Mouse (Mus musculus): ENCODE data around the gene Map3k5. TPM values are rescaled to one million over a fixed set of nuclear protein-coding genes. Genes with fewer than 3 reads are reported as not detected.
"Not testable (repeated sequence)": the region's sequence is repeated elsewhere in the genome, so short reads cannot be mapped to it uniquely, and the experiment has no call there.

Map3k5 gene
- total RNA-seq, 2 experiments from 2014 or later = 8.6 to 15.2 TPM

- TF ChIP-seq CTCF (IDR thresholded peaks at IDR 0.05) = peak; percentile 46; the same call in 1 of the 2 replicates
- Histone ChIP-seq H3K27ac (no peak overlapping the region), H3K4me3 (no peak overlapping the region)
- DNase-seq = no peak
- intact Hi-C loops (cut with DNase I) = no loop called here
Measured at GRCm38 (mm10) chr10:19911583-19911982, 22.7 kb upstream of the Map3k5 start.

- no peak for TF ChIP-seq CTCF (IDR thresholded peaks at IDR 0.05)
- intact Hi-C loops (cut with DNase I) = no loop called here
- no peak for DNase-seq
- H3K4me3 ChIP-seq = no peak overlapping the region
- no peak overlapping the region for H3K27ac ChIP-seq
Measured at GRCm38 (mm10) chr10:19913806-19914205, 20.5 kb upstream of the Map3k5 start.

GRCm38 (mm10) chr10:19915301-19915700, 19.0 kb upstream of the Map3k5 start:
- DNase-seq = peak; percentile 66

GRCm38 (mm10) chr10:19922410-19922809, 11.9 kb upstream of the Map3k5 start:
- DNase-seq = no peak
- intact Hi-C loops (cut with DNase I) = no loop called here
- no peak overlapping the region for H3K4me3 ChIP-seq
- TF ChIP-seq CTCF (IDR thresholded peaks at IDR 0.05) = no peak
- no peak overlapping the region for H3K27ac ChIP-seq

More at GRCm38 (mm10) chr10:19915301-19915700, 19.0 kb upstream of the Map3k5 start:
- intact Hi-C loops (cut with DNase I) = no loop called here
- Histone ChIP-seq H3K27ac (no peak overlapping the region), H3K4me3 (no peak overlapping the region)
- peak; percentile 69 for TF ChIP-seq CTCF (IDR thresholded peaks at IDR 0.05)

- no peak overlapping the region for H3K27ac ChIP-seq
- intact Hi-C loops (cut with DNase I) = no loop called here
- no peak for TF ChIP-seq CTCF (IDR thresholded peaks at IDR 0.05)
- no peak overlapping the region for H3K4me3 ChIP-seq
- no peak for DNase-seq
Measured at GRCm38 (mm10) chr10:19924256-19924655, 10.0 kb upstream of the Map3k5 start.

- DNase-seq; H3K4me3 ChIP-seq; intact Hi-C loops (cut with DNase I); H3K27ac ChIP-seq: not testable (repeated sequence)
Measured at GRCm38 (mm10) chr10:19926391-19926897, 7.8 kb upstream of the Map3k5 start.

GRCm38 (mm10) chr10:19928205-19928604, 6.1 kb upstream of the Map3k5 start:
- Histone ChIP-seq H3K27ac (peak overlapping the region; percentile 73), H3K4me3 (no peak overlapping the region)
- intact Hi-C loops (cut with DNase I) = no loop called here
- TF ChIP-seq CTCF (IDR thresholded peaks at IDR 0.05) = no peak
- no peak for DNase-seq

- Histone ChIP-seq H3K4me3 (peak overlapping the region; percentile 97), H3K27ac (peak overlapping the region; percentile 94)
- no peak for DNase-seq
- intact Hi-C loops (cut with DNase I) = loop anchor here (5.0 to 10.0 kb wide), 2 partner anchors 72 to 194 kb away; no protein-coding TSS in a partner anchor
- TF ChIP-seq CTCF (IDR thresholded peaks at IDR 0.05) = no peak
Measured at GRCm38 (mm10) chr10:19932986-19933385, 1.3 kb upstream of the Map3k5 start.

GRCm38 (mm10) chr10:19933511-19934383, 525 bp upstream of the Map3k5 start:
- TF ChIP-seq CTCF (IDR thresholded peaks at IDR 0.05) = peak; percentile 73
- peak overlapping the region; percentile 97 for H3K4me3 ChIP-seq
- peak overlapping the region; percentile 94 for H3K27ac ChIP-seq
- intact Hi-C loops (cut with DNase I) = loop anchor here (2.0 to 10.0 kb wide), 3 partner anchors 71 to 194 kb away; no protein-coding TSS in a partner anchor
- DNase-seq = peak; percentile 91

GRCm38 (mm10) chr10:19935295-19935623, 987 bp downstream of the Map3k5 start:
- intact Hi-C loops (cut with DNase I) = loop anchor here (2.0 to 10.0 kb wide), 2 partner anchors 70 to 138 kb away; no protein-coding TSS in a partner anchor
- DNase-seq = no peak
- Histone ChIP-seq H3K27ac (peak overlapping the region; percentile 94), H3K4me3 (peak overlapping the region; percentile 97)
- no peak for TF ChIP-seq CTCF (IDR thresholded peaks at IDR 0.05)

- DNase-seq = no peak
- Histone ChIP-seq H3K27ac (peak overlapping the region; percentile 94), H3K4me3 (peak overlapping the region; percentile 97)
- intact Hi-C loops (cut with DNase I) = loop anchor here (2.0 to 10.0 kb wide), 2 partner anchors 69 to 137 kb away; no protein-coding TSS in a partner anchor
- TF ChIP-seq CTCF (IDR thresholded peaks at IDR 0.05) = no peak
Measured at GRCm38 (mm10) chr10:19935821-19936367, 1.6 kb downstream of the Map3k5 start.

- H3K27ac ChIP-seq = peak overlapping the region; percentile 39
- intact Hi-C loops (cut with DNase I) = loop anchor here (10.0 kb wide), 1 partner anchor 68 kb away; no protein-coding TSS in a partner anchor
- no peak for DNase-seq
- no peak for TF ChIP-seq CTCF (IDR thresholded peaks at IDR 0.05)
- H3K4me3 ChIP-seq = peak overlapping the region; percentile 97
Measured at GRCm38 (mm10) chr10:19936961-19937708, 2.9 kb downstream of the Map3k5 start.

Measured in gastrocnemius, adult 2 months (tissue).